Mouse (Mus musculus) limb, embryonic 15.5 days (tissue): ENCODE results near the gene Usp7. TPM values are rescaled to one million over a fixed set of nuclear protein-coding genes. Genes with fewer than 3 reads are reported as not detected.
"Not testable (repeated sequence)": the region's sequence is repeated elsewhere in the genome, so short reads cannot be mapped to it uniquely, and the experiment has no call there.

Experiments used
- ATAC-seq: fragments of 200-750 bp; cut with Nextera tagmentation; 2 replicates; pipeline ENCODE4 v1.8.0; 2017; ENCODE audit warnings: low read depth, moderate TSS enrichment; ENCODE audit not compliant: insufficient number of reproducible peaks, low FRiP score, low TSS enrichment
- H3K27ac ChIP-seq: fragments of 300-500 bp; sonication (generic); 2 replicates; pipeline ENCODE4 v1.5.1; 2015; ENCODE audit warnings: moderate library complexity, mild to moderate bottlenecking, inconsistent platforms
- H3K27me3 ChIP-seq: fragments of 300-500 bp; sonication (generic); 2 replicates; pipeline ENCODE4 v1.6.1; 2015; ENCODE audit warnings: inconsistent platforms
- H3K36me3 ChIP-seq: fragments of 300-500 bp; sonication (generic); 2 replicates; pipeline ENCODE4 v1.6.1; 2015; ENCODE audit warnings: inconsistent platforms
- H3K4me1 ChIP-seq: fragments of 300-500 bp; sonication (generic); 2 replicates; pipeline ENCODE4 v1.6.1; 2015; ENCODE audit warnings: inconsistent platforms
- H3K4me2 ChIP-seq: fragments of 300-500 bp; sonication (generic); 2 replicates; pipeline ENCODE4 v1.6.1; 2015; ENCODE audit warnings: mild to moderate bottlenecking, inconsistent platforms
- H3K4me3 ChIP-seq: fragments of 300-500 bp; sonication (generic); 2 replicates; pipeline ENCODE4 v1.5.1; 2015; ENCODE audit warnings: mild to moderate bottlenecking, inconsistent platforms
- H3K9ac ChIP-seq: fragments of 300-500 bp; sonication (generic); 2 replicates; pipeline ENCODE4 v1.6.1; 2015; ENCODE audit warnings: inconsistent platforms
- H3K9me3 ChIP-seq: fragments of 300-500 bp; sonication (generic); 2 replicates; pipeline ENCODE4 v1.6.1; 2016; ENCODE audit warnings: inconsistent platforms
- WGBS: fragments of 180-500 bp; shearing (Covaris S2); methylation state at CpG from one replicate; pipeline ENCODE4 v1.1.7; 2015; 5-methylcytosine and 5-hydroxymethylcytosine counted together
- polyA plus RNA-seq: library from polyadenylated mRNA; unstranded; fragments of >200 nt; fragmentation: Nextera tagmentation; extraction: Ambion mirVana; gene quantifications from 2 replicates; pipeline ENCODE4 v1.2.1, GENCODE M21; 2015

Gene Usp7
- polyA plus RNA-seq, 1 experiment from 2014 or later = 28.9 TPM

DNA sequence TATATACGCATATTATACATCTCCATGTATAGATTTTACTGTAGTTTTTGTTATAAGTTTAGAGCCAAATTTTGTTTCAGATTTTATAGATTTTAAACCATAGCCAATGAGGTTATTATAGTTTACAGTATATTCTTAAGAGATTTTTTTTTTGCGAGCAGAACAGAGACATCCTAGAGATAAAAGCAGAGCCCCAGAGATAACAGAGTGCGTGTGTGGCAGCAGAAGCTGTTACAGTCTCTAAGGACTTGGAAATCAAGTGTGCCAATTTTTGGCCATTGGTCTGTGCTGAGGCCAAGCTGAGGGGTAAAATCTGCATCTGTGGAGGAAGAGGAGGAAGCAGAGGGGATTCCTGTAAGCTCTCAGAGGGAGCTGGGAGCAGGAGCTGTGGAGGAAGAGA is 11.9 kb downstream of the Usp7 start:
- no peak overlapping the region for H3K27ac ChIP-seq
- WGBS = 78% methylated on average over 3 of the region's 3 CpGs
- H3K4me2 ChIP-seq = no peak overlapping the region
- no peak overlapping the region for H3K4me3 ChIP-seq
- ATAC-seq = no peak
- H3K9me3 ChIP-seq = no peaks in the 10 kb centered on the region
- no peaks in the 10 kb centered on the region for H3K36me3 ChIP-seq
- H3K9ac ChIP-seq = no peak overlapping the region
- no peaks in the 10 kb centered on the region for H3K4me1 ChIP-seq
- no peaks in the 10 kb centered on the region for H3K27me3 ChIP-seq

DNA sequence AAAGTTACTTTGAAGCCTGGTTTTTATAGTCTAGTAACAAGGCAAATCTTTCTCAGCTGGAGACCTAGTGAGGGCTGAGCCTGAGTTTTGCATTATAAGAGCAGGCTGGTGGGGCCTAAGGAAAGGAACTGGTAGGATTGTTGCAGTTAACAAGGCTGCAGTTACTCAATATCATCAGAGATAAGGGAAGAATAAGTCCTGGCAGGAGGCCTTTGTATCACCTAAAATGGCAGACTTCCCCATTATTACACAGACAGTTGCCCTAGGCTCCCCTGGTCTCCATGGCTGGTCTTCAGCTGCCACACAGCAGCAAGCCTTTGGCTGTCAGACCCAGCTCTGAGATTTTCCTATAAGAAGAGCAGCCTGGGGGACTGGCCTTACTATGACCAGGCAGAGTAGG is 13.4 kb downstream of the Usp7 start:
- H3K9ac ChIP-seq = no peak overlapping the region

DNA sequence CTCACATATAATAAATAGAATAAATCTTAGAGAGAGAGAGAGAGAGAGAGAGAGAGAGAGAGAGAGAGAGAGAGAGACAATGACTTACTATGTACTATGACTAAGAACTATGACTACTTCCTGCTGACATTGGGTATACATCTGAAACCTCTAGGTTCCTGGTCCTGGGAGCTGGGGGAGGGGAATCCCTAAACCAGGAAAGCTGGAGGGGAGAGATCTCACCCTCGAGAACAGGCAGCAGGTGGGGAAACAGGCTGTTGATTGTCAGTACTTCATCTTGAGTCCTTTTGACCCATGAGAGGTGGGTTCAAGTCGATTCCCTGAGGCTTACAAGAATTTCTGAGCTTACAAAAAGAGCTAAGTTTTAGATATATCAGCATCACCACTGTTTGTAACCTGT is 14.9 kb downstream of the Usp7 start:
- Histone ChIP-seq H3K27me3 (no peaks in the 10 kb centered on the region), H3K36me3 (no peaks in the 10 kb centered on the region), H3K4me2 (no peak overlapping the region), H3K4me1 (no peaks in the 10 kb centered on the region), H3K4me3 (no peak overlapping the region), H3K9ac (no peak overlapping the region), H3K9me3 (no peaks in the 10 kb centered on the region), H3K27ac (no peak overlapping the region)
- no peak for ATAC-seq
- 64% methylated on average over 2 of the region's 2 CpGs for WGBS

More for the DNA sequence above, 13.4 kb downstream of the Usp7 start:
- no peak for ATAC-seq
- Histone ChIP-seq H3K27ac (no peak overlapping the region), H3K4me3 (no peak overlapping the region), H3K36me3 (no peaks in the 10 kb centered on the region), H3K4me1 (no peaks in the 10 kb centered on the region), H3K4me2 (no peak overlapping the region), H3K9me3 (no peaks in the 10 kb centered on the region), H3K27me3 (no peaks in the 10 kb centered on the region)

DNA sequence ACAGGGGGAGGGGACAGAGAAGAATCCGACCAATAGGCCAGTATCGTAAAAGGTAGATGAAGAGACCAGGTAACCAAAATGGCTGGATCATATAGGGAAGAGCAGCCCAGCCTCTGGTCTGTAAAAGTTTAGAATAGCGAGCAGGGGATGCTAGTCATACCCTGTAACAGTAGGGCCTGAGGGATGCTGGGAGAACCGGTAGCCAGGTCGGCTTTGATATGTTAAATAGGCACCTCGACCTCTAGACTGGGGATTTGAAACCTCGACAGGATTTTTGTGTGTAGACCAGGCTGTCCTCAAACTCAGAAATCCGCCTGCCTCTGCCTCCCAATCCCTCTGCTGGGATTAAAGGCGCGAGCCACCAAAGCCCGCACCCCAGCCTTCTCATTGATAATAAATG is 15.5 kb downstream of the Usp7 start:
- Histone ChIP-seq H3K9ac (no peak overlapping the region), H3K4me2 (no peak overlapping the region), H3K4me1 (no peaks in the 10 kb centered on the region), H3K36me3 (no peaks in the 10 kb centered on the region), H3K9me3 (no peaks in the 10 kb centered on the region), H3K27me3 (no peaks in the 10 kb centered on the region), H3K27ac (no peak overlapping the region), H3K4me3 (no peak overlapping the region)
- no peak for ATAC-seq
- WGBS = 86% methylated on average over 11 of the region's 11 CpGs

DNA sequence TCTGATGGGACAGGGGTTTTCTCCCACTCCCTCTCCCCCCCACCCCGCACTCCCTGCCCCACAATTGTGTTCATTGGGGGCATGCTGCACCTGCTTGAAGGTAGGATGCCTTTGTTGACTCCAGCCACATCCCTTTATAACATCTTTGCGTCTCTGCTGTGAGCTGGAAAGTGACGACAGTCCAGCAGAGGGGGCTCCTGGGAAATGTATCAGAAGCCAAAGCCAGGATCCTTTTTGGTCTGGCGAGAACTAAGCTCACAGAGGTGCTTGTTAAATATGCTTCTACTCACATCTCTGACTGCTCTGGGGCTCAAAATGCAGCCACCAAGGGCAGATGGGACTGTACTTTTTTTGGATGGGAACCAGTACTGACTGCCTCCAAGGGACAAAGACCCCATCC is 21.0 kb downstream of the Usp7 start:
- 0 out of 2 replicates have a peak, but pooled peaks cover 3% of the 10 kb centered on the region for H3K4me1 ChIP-seq
- H3K27ac ChIP-seq = no peak overlapping the region
- H3K27me3 ChIP-seq = no peaks in the 10 kb centered on the region; the same call in 1 of the 2 replicates
- WGBS = 41% methylated on average over 4 of the region's 4 CpGs
- no peak overlapping the region for H3K9ac ChIP-seq
- H3K4me3 ChIP-seq = no peak overlapping the region
- H3K36me3 ChIP-seq = no peaks in the 10 kb centered on the region
- no peak for ATAC-seq
- no peaks in the 10 kb centered on the region for H3K9me3 ChIP-seq
- H3K4me2 ChIP-seq = no peak overlapping the region

DNA sequence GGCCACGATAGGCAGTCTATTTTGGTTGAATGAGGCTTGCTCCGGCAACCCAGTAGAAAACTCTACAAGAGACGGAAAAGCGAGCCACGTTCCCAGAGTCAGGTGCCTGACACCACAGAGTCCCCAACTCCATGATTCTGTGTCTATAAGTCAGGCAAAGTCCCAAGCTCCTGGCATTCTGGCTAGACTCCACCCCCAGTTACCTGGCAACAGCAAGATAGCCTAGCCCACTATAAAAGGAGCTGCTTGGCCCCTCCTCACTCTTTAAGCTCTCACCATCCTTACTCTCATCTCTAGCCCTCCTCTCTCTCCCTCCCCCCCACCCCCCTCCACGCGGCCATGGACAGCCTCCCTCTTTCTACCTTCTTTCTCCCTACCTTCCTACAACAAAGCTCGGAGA is 21.8 kb downstream of the Usp7 start:
- not testable (repeated sequence) for H3K27me3 ChIP-seq, H3K9ac ChIP-seq, H3K9me3 ChIP-seq, H3K36me3 ChIP-seq, H3K4me1 ChIP-seq, H3K27ac ChIP-seq, ATAC-seq, H3K4me3 ChIP-seq, H3K4me2 ChIP-seq
- 47% methylated on average over 8 of the region's 8 CpGs for WGBS

DNA sequence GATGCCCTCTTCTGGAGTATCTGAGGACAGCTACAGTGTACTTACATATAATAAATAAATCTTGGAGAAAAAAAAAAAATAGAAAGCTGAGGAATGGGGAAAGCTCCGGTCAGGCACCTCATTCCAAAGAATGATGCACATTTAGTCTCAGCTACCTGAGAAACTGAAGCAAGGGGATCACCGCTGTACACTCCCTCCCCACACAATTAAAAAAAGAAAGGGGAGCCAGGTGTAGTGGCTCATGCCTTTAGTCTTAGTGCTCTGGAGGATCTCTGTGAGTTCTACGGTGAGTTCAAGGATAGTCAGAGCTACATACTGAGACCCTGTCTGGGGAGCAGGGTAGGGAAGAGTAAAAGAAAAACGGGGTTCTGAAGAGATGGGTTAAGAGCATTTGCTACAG is 22.6 kb downstream of the Usp7 start:
- Histone ChIP-seq H3K4me3 (no peak overlapping the region), H3K4me2 (no peak overlapping the region), H3K27me3 (no peaks in the 10 kb centered on the region; the same call in 1 of the 2 replicates), H3K36me3 (no peaks in the 10 kb centered on the region), H3K4me1 (0 out of 2 replicates have a peak, but pooled peaks cover 3% of the 10 kb centered on the region), H3K27ac (no peak overlapping the region), H3K9ac (no peak overlapping the region), H3K9me3 (no peaks in the 10 kb centered on the region)
- 65% methylated on average over 4 of the region's 4 CpGs for WGBS
- no peak for ATAC-seq

DNA sequence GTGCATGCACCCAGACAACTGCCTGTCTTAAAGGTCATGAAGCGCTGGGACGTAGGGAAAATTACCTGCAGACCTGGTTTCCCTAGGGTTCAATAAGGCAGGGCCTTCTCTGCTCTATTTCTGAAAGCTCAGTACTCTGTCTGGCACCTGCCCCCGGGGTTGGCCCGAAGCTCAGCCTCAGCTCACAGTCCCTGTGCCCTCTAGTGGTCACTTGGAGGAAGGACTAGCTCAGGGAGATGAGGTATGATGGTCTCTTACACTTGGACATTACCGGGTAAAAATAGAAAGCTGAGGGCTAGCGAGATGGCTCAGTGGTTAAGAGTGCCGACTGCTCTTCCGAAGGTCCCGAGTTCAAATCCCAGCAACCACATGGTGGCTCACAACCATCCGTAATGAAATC is 23.0 kb downstream of the Usp7 start:
- 11% methylated on average over 10 of the region's 10 CpGs for WGBS
- Histone ChIP-seq H3K4me1 (0 out of 2 replicates have a peak, but pooled peaks cover 3% of the 10 kb centered on the region), H3K4me3 (no peak overlapping the region), H3K36me3 (no peaks in the 10 kb centered on the region), H3K9me3 (no peaks in the 10 kb centered on the region), H3K27me3 (no peaks in the 10 kb centered on the region; the same call in 1 of the 2 replicates), H3K4me2 (no peak overlapping the region), H3K27ac (no peak overlapping the region), H3K9ac (no peak overlapping the region)
- ATAC-seq = no peak

DNA sequence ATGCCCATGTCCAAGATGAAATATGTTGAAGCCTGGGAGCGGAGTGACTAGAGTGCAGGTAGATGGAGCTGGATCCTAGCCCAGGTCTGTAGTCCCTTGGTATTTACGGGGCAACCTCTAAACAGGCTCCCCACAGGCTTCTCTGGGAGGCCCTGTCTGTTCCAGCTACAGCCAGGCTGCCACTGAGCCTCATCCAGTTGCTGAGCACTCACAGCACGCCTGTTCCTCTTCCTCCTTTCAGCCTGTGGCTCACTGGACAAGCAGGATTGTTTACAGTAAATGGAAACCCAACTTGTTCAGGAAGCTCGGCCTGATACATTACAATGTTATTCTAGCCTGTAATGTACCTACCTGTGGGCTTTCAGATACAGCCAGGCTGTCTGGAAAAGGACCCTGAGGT is 23.5 kb downstream of the Usp7 start:
- Histone ChIP-seq H3K4me2 (no peak overlapping the region), H3K36me3 (no peaks in the 10 kb centered on the region), H3K9me3 (no peaks in the 10 kb centered on the region), H3K27me3 (no peaks in the 10 kb centered on the region; the same call in 1 of the 2 replicates), H3K4me1 (0 out of 2 replicates have a peak, but pooled peaks cover 3% of the 10 kb centered on the region), H3K4me3 (no peak overlapping the region), H3K27ac (no peak overlapping the region), H3K9ac (no peak overlapping the region)
- WGBS = 56% methylated on average over 4 of the region's 4 CpGs
- ATAC-seq = no peak

DNA sequence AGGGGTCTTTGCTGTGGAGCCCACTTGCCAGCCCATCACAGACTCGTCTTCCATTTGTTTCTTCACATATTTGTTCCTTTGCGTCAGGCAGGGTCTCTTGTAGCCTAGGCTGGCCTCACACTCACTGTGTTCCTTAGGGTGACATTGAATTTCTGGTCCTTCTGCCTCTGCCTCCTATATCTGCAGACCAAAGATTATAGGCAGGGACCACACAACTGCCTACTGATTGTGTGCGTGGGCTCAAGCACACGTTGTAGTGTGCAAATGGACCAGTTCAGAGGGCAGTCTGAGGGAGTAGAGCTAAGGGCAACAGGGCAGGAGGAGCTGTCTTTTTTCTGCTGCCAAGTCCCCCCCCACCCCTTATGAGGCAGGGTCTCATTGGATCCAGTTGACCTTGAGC is 24.0 kb downstream of the Usp7 start:
- no peaks in the 10 kb centered on the region; the same call in 1 of the 2 replicates for H3K27me3 ChIP-seq
- WGBS = 81% methylated on average over 4 of the region's 4 CpGs
- H3K9ac ChIP-seq = no peak overlapping the region

DNA sequence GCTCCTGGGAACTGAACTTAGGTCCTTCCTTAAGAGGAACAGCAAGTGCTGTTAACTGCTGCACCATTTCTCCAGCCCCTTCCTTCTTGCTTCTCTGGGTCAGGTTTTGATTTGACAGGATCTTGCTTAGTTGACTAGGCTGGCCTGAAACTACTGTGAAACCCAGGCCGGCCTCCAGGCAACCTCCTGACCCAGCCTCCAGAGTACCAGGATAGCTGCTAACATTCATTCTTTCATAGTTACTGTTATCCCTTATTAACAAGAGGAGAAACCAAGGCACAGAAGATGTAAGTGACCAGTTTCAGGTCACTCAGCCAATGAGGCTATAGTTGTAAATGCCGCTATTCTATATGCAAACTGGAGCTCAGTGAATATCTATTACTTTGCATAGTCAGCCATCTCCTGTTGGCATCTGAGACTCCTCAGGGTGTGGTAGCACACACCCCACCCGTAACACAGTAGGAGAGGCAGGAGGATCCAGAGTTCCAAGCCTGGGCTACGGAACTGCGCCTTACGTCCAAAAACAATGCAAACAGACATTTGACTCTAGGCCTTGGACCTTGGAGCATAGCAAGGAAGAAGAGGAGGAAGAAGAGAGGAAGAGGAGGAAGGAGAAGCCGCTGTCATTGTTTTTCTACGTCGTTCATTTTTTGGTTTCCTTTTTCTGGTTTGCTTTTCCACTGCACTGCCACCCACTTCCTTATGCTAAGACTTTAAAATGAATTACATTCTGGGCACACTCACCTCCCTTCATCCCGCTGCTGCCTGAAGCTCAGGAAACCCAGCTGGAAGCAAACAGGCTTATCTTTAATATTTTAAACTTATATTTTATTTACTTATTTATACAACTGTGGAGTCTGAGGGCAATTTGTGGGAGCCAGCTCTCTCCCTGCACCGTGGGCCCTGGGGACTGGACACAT is 24.7 kb downstream of the Usp7 start:
- Histone ChIP-seq H3K27me3 (no peaks in the 10 kb centered on the region; the same call in 1 of the 2 replicates), H3K9ac (no peak overlapping the region), H3K4me1 (0 out of 2 replicates have a peak, but pooled peaks cover 3% of the 10 kb centered on the region), H3K27ac (no peak overlapping the region), H3K36me3 (no peaks in the 10 kb centered on the region), H3K4me2 (no peak overlapping the region), H3K4me3 (no peak overlapping the region), H3K9me3 (no peaks in the 10 kb centered on the region)
- no peak for ATAC-seq
- WGBS = 83% methylated on average over 11 of the region's 11 CpGs

More for the DNA sequence above, 24.0 kb downstream of the Usp7 start:
- H3K4me2 ChIP-seq = no peak overlapping the region
- H3K9me3 ChIP-seq = no peaks in the 10 kb centered on the region
- H3K27ac ChIP-seq = no peak overlapping the region
- no peak for ATAC-seq
- 0 out of 2 replicates have a peak, but pooled peaks cover 3% of the 10 kb centered on the region for H3K4me1 ChIP-seq
- H3K36me3 ChIP-seq = no peaks in the 10 kb centered on the region
- H3K4me3 ChIP-seq = no peak overlapping the region

DNA sequence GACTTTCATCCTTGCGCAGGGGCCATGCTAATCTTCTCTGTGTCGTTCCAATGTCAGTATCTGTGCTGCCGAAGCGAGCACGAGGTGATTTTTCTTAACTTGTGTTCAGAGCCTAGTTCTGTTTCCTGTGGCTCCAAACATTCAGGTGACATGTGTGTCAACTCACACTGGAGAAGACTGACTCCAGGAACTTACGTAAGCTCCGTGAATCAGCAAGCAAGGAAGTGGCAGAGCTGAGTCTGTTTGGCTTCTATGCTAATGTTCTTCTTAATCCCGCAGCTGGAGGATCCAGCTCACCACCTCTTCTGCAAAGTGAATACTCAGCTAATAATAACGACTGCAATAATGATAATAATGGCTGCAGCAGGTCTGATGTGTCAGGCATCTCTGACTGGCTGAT is 25.9 kb downstream of the Usp7 start:
- Histone ChIP-seq H3K27ac (no peak overlapping the region), H3K4me2 (no peak overlapping the region), H3K9ac (no peak overlapping the region), H3K9me3 (no peaks in the 10 kb centered on the region), H3K36me3 (no peaks in the 10 kb centered on the region), H3K27me3 (no peaks in the 10 kb centered on the region; the same call in 1 of the 2 replicates), H3K4me1 (0 out of 2 replicates have a peak, but pooled peaks cover 3% of the 10 kb centered on the region), H3K4me3 (no peak overlapping the region)
- no peak for ATAC-seq
- 60% methylated on average over 9 of the region's 9 CpGs for WGBS
